Mouse (Mus musculus) bone marrow macrophage, adult 2 months (primary cell): ENCODE measurements around the gene Atpaf1.

ENCODE experiments used
- CTCF ChIP-seq: IDR thresholded peaks from 2 replicates; pipeline ENCODE4 v1.5.1; 2012; ENCODE audit warnings: low read depth, mild to moderate bottlenecking, low read length, moderate library complexity
- POLR2A ChIP-seq: IDR thresholded peaks from 2 replicates; pipeline ENCODE4 v1.6.1; 2012; ENCODE audit warnings: mild to moderate bottlenecking, low read depth, low read length, borderline replicate concordance

GRCm38 (mm10) chr4:115846656-115847055 is 62.0 kb downstream of the Atpaf1 start:
- TF ChIP-seq POLR2A (no peak), CTCF (no peak)
